ENCODE assay signal across 9 mouse cellular contexts in the genomic region with DNA sequence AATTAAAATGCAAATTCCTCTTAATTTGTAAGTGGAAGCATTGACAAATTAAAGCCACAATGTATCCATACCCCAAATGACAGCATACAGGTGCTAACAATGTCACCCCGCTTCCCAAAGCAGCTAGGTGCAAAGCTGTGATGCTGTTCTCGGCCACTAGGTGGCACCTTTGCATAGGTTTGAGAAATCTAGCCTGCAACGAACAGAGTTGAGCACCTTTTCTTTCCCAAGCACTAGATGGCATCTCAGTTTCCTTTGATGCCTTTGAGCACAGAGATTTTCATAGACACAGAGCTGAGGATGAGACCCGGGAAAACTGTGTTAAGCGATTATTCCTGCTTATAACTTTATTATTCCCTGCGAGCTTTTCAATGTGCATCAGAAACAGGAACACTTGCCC.
A peak's percentile ranks its signal among the peaks of the same experiment; 100 is the strongest.
DNase-seq lines count a peak whose midpoint lies in the region; ATAC-seq lines count a peak whose summit lies in the region.
"Had no signal": no experiment of that assay in that cellular context is flagged by ENCODE, and none has a peak within 500 bp of the region (broad histone marks: within the 10 kb centered on the region; RNA-seq: fewer than 3 reads in every experiment).

No protein-coding gene starts in this region.

- ATAC-seq in hindbrain, embryonic 12.5 days (ENCODE audit: low FRiP score) = peak; percentile 87

- 6% methylated on average over 6 of the region's 6 CpGs for WGBS in hindbrain, embryonic 12.5 days

- H3K4me1 ChIP-seq in hindbrain, embryonic 12.5 days = 0 out of 2 replicates have a peak, but pooled peaks cover 4% of the 10 kb centered on the region

- H3K27ac ChIP-seq in hindbrain, embryonic 12.5 days = no peak overlapping the region

- no peaks in the 10 kb centered on the region for H3K9me3 ChIP-seq in hindbrain, embryonic 12.5 days (replicated peaks)

- DNase-seq in MEL-GATA-1-ER (ENCODE audit: extremely low read depth, low read depth) = peak; percentile 10
- peak; percentile 77 for DNase-seq in cerebellum, adult 11-12 months
- peak; percentile 86 for DNase-seq in forelimb bud, embryonic 11.5 days (ENCODE audit: low read depth, low spot score)
- DNase-seq in layer of hippocampus, adult 9-11 months = peak; percentile 61
- peak; percentile 74 for DNase-seq in lung, postnatal 10 days
- DNase-seq in retina, adult 2 months (ENCODE audit: low read depth, low spot score) = peak; percentile 75
- peak; percentile 54 for DNase-seq in urinary bladder, adult 18-20 months (ENCODE audit: low spot score in 2 of 2)

- H3K4me3 ChIP-seq in hindbrain, embryonic 12.5 days = no peak overlapping the region
- H3K4me3 ChIP-seq: myocyte had no signal

- no peak overlapping the region for H3K9ac ChIP-seq in hindbrain, embryonic 12.5 days

- H3K36me3 ChIP-seq in hindbrain, embryonic 12.5 days = no peaks in the 10 kb centered on the region

- H3K4me2 ChIP-seq in hindbrain, embryonic 12.5 days (replicated peaks) = peak overlapping the region; percentile 33; the same call in 1 of the 2 replicates

- no peaks in the 10 kb centered on the region for H3K27me3 ChIP-seq in hindbrain, embryonic 12.5 days

Comparison
In these comparisons a context has a peak if more than half of its experiments do, and no peak if none do; other contexts are left out.
1. DNase-seq: peak in every context shown above with its lines; median percentile 86 in forelimb bud, embryonic 11.5 days; 77 in cerebellum, adult 11-12 months; 75 in retina, adult 2 months; 74 in lung, postnatal 10 days; 61 in layer of hippocampus, adult 9-11 months; 54 in urinary bladder, adult 18-20 months; 10 in MEL-GATA-1-ER.